Mouse (Mus musculus) common myeloid progenitor, adult 5-6 weeks (primary cell): ENCODE data around the gene 1110002E22Rik. TPM values are rescaled to one million over a fixed set of nuclear protein-coding genes. Genes with fewer than 3 reads are reported as not detected.

ENCODE experiments used
- ATAC-seq: replicated peaks from 2 replicates; pipeline ENCODE4 v1.8.0; 2016; ENCODE audit warnings: low read depth, mild to moderate bottlenecking, moderate TSS enrichment, inconsistent platforms; ENCODE audit not compliant: poor library complexity, severe bottlenecking
- total RNA-seq: library from RNA; stranded (forward); fragments of 200-1000, 187-1606 nt; gene quantifications from 2 replicates; pipeline ENCODE4 v1.2.3, GENCODE M21; 2017

The 1110002E22Rik gene
- total RNA-seq, result not detected in 2 replicates

DNA sequence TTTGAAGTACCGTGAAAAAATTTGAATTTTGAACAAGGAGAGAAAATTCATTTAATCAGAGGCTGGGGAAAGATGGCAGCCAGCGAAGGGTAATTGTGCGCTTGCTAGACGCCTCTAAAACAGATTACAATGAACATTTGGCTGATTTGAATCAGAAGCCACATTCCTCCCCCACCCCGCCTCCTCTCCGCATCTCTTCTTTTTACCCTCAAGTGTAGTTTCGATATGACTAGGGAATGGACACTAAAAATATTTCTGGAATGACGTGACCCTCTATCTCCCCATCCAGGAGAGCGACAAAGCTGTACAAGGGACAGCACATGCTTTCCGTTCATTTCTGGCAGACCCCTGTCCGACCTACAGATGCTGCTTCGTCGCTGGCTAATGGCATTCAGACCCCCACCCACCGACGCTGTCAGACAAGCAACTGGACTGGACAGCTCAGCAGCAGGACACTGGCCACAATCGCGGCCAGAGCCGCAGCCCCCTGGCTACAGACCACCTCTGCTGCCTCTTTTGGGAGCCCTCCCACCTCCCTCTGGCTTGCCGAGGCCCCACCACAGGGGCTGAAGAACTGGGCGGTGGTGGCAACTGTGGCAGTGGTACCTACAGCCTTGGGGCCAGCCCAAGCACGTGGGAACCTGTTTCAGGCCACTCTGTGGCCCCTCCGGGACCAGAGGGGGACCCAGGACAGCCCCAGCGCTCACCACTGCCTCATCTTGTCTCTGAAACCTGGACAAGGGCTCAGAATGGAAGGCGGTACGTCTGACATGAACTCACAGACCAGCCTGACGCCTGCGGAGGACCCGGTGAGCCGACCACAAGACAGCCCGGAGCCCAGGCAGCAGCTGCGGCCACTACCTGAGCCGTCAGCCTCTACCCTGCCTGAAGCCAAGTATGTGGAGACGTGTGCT is at the start of gene 1110002E22Rik:
Gene 1110002E22Rik (plus strand): TSS at position 321 of the 914 bp plus-strand sequence.
- no peak for ATAC-seq

DNA sequence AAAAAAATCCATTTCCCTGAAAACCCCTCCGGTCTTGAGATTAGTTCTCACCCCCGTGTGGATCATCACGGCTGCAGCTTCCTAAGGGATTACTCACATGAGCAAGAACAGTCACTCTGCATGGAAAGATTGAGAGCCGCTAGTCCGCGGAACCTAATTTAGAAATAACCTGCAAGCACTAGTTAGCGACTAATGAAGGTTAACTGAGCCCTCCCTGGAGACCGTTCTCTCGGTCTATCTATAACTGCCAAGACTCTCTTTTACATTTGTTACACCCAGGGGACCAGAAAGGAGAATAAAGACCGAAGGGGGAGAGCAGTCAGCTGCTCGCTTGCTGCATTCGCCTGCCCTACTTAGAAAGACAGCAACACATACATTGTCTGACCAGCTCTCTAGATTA is 48.0 kb upstream of the 1110002E22Rik start:
- no peak for ATAC-seq

DNA sequence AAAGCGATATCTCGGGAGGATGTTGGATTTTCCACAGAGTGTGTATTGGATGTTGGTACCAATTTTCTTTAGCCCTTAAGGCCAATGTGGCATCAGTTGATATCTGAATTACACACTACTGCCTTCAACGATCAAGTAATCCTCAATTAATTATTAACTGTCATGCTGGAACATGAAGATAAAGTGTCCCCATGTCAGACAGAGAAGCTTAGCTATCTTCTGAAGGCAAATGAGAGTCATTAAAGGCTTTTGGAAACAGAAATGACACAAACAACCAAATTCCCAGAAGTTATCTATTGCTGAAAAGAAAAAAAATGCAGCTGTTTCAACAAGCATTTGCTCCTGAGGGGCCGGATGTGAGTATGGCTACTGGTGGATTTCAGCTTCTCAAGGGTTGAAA is 42.8 kb upstream of the 1110002E22Rik start:
- ATAC-seq, result no peak

DNA sequence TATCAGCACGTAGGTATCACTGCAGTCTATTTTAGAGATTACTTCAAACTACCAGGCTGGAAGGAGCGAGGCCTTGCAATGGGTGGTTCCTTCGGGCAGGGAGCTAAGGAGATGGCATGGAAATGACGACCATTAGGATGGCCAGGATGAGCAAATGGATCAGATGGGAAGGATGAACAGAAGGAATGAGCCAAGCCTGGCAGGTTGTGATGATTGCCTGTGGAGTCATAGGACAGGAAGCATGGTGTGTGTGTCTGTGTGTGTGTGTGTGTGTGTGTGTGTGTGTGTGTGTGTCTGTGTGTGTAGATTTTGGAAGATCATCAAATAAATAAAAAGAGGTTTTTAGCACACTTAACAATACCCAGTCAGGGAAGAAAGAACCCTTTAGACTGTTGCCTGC is 42.2 kb upstream of the 1110002E22Rik start:
- no peak for ATAC-seq

DNA sequence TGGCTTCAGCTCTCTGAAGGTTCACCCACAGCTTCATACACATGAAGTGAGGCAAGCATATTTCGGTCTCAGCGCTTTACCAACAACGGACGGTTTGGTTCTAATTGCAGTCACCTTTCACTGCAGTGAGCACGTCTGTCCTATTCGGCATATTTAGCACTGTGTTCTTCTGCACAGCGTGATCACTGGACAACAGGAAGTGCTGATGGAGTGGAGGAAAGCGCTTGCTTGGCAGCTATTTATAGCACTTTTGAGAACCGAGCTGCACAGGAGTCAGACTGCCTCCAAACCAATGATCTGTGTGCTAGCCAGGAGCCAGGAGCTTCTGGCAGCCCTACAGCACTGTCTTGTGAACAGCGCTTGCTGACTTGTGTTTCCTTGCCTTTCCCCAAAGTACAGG is 38.6 kb upstream of the 1110002E22Rik start:
- peak; percentile 17; the same call in 1 of the 2 replicates for ATAC-seq

DNA sequence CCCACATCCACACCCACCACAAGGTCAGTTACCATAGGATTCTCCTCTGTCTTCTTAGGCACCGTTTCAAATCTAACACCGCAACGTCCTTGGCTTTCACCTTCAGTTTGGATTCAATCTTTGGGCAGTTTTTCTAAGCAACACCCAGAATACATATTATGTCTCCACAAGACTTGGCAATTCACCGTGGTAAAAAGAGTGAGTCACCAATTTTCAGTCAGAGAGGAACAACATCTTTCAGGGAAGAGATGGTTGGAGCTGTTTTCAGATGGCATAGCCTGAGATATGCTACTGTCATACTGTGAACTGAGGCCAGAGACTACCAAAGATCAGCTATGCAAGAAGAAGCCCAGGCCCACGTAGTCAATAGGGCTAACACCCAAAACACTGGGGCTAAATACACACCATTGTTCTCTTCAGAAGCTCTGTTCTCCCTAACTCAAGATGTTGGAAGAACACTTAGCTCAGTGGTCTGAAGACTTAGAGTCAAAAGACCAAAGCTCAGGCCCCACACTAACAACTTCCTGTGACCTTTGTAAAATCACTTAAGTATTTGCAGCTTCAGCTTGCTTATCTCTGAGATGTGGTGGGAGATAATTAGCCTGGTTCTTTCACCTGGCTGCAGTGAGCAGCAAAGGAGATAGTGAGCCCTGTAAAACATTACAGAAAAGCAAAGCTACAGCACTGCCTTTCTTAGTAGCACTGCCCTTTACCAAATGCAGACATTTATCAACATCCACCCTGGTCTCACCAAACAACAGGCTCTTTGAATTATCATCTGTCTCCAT is 37.1 kb upstream of the 1110002E22Rik start:
- ATAC-seq, result no peak

DNA sequence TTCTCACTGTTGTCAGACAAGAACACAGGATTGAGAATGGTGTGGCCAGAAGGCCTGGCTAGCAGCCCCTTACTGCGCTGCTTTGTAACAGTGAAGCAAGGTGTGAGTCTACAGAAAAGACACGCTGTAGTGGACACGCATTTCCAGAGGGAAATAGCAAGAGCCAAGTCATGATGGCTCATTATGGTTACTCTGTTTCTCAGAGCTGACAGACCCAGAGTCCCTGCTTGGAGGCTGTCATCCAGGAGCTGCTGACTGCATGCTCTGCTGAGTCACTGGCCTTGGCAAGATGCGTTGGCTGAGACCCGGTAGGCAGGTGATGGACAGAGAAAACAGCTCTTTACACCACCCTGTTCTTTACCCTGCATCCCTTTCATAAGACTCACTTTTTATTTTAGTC is 35.5 kb upstream of the 1110002E22Rik start:
- ATAC-seq, result peak; percentile 59

DNA sequence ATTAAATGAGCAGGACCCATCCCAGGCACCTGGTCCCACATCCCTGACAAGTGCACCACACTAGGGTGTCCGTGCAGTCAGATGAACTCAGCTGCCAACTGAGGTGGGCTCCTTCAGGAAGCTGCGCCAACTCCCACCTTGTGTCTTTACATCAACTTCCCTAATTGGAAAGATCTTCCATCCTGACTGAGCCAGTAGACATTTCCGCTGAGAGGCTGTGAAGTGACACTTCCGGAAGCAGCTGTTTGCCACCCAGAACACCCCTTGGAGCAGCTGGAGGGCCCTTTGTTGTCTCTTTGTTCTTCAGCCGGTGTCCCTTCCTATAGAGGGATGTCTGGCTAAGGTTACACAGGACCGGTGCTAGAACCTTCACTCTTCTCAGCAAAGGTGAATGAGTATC is 34.3 kb upstream of the 1110002E22Rik start:
- ATAC-seq, result peak; percentile 33

DNA sequence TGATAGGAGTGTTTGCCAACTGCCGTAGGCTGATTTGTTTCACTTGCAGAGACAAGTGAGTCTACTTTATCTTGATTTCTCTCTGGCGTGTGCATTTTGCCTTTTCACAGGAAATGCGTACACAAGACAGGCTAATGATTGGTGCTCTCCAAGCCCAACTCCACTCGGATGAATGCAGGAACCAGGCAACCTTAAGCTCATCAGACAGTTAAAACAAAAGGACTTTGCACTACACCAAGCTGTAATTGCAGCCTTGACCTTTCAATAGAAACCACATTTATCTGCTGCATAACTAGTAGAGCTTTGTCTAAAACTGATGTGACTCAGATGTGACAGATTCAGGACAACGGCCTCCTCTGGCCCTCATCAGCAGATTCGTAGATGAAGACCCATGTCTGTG is 30.9 kb upstream of the 1110002E22Rik start:
- no peak for ATAC-seq

DNA sequence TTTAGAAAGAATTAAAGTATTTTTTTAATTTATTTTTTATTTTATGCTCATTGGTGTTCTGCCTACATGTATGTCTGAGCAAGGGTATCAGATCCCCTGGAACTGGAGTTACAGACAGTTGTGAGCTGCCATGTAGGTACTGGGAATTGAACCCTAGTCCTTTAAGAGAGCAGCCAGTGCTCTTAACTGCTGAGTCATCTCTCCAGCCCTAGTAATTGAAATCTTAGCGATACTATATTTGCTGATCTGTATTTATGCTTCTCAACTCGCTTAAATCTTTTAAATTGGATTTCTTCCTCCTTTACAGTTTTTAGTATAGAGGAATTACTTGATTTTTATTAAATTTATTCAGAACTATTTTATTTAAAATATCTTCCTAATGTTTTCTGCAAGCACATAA is 23.9 kb upstream of the 1110002E22Rik start:
- no peak for ATAC-seq

DNA sequence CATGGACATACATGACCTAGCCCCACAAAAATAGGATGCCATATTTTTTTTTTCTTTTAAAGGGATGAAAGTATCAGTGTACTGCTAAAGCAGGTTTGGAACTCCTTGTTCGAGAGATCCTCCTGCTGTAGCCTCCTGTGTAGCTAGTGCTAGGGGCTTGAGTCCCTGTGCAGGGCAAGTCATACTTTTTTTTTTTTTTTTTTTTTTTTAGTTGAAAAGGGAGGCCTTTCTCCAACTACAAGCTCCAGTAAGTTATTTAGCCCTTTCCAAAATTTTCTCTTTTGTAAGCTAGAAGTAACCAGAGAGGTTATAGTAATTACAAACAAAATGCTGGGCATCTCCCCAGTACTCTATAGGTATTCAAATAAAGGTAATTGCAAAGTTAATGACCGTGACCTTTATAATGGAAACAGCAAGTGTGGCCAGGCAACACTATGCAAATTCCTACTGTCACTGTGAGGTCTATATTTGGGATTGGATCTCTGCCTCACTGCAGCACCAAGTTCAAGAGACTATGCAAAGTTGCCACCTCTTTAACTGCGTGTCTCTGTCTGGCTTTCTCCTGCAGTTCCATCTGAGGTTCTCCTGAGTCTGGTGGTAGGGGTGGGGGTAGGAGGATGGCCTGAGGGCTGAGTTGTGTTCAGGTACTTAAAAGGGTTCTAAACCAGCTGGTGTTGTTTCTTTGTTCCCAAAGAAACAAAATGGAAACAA is 23.1 kb upstream of the 1110002E22Rik start:
- no peak for ATAC-seq

DNA sequence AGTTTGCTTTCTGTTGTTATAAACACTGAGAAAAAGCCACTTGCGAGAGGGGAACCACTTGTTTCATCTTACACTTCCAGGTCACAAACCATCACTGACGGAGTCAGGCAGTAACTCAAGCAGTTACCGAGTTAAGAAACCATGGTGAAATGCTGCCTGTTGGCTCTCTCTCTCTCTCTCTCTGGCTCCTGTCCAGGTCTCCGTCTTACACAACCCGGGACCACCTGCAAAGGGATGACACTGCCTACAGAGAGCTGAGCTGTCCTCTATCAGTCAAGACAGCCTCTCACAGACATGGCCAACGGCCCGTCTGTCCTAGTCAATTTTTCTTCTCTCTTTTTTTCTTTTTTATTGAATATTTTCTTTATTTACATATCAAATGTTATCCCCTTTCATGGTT is 21.5 kb upstream of the 1110002E22Rik start:
- no peak for ATAC-seq

DNA sequence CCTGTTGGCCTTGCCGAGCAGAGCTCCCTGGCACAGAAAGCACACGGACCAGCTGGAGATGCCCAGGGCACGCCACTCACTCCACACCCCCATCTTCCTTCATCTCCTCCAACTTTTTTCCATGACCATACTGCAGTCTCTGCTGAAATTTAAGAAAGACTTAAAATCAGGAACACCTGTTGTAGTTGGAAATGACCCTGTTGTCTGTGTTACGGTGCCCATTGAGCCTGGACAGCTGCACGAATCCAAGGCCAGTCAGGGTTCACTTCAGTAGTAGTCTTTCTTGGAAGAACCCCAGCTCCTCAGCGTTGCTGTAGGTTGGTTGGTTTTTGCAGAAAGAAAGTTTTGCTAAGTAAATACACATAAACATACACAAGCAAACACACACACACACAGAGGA is 15.3 kb upstream of the 1110002E22Rik start:
- no peak for ATAC-seq

DNA sequence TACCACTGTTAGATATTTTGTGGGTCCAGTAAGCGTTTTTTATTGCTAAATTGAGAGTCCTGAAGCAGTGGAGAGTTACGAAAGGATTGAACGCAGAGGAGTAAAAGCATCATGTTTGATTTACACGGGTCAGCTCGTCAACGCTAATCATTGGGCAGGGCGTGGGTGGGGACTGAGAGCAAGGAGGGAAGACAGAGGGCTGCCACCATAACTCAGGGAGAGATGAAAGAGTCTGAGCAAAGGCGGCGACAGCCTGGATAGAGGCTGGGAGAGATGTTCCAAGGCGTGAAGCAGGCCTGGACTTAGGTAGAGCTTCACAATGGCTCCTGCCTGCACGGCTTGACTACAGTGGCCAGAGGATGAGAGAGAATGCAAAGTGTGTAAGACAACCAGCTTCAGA is 14.1 kb upstream of the 1110002E22Rik start:
- no peak for ATAC-seq

DNA sequence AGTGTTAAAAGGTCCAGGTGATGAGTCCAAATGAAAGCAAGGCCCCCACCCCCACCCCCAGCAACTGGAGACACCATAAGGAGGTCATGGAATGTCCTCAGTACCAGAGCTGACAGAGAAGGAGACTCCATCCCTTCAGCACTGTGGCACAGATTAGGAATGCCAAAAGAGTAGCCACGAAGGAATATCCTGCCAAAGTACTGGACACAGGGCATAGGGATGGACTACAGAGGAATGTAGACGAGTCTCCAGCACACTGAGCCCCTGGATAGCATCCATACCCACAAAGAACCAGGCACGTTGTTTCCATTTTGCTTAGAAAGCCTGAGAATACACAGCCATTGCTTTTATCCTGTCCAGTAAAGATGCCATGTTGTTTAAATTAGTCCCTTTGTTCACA is 13.4 kb upstream of the 1110002E22Rik start:
- ATAC-seq, result no peak

DNA sequence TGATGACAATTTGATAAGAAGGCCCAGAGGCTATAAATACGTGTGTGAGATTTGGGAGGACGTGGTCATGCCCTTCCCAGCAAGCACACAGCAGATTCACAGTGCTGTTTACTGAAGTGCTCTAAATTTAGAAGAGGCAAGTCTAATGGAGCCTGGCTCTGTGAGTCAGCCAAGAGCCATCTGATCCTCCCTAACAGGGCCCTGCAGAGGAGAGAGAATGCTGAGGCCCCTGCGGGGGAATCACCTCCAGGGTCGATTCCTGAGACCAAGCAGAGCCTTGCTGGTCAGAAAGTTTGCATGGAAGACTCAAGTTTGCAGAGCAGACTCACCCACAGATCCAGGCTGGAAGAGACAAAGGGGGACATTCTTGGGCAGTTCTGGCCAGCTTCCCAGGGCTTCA is 10.9 kb upstream of the 1110002E22Rik start:
- no peak for ATAC-seq

DNA sequence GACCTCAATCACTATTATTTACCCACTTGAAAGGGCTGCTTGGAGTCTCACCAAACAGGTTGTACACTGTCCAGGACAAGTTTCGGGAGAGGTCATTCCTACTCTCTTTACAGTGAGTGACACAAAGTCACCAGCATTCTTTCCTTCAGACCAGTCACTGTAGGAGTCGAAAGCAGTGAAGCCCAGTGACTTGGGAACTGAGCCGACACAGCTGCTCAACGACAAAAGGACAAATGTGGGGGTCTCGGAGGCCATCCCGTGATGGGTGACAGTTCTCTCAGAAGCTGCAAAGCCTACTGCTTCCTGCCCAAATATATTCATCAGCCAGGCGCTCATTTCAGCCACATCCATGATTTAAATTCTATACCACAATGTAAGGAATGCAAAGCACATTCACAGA is 7.9 kb upstream of the 1110002E22Rik start:
- no peak for ATAC-seq

DNA sequence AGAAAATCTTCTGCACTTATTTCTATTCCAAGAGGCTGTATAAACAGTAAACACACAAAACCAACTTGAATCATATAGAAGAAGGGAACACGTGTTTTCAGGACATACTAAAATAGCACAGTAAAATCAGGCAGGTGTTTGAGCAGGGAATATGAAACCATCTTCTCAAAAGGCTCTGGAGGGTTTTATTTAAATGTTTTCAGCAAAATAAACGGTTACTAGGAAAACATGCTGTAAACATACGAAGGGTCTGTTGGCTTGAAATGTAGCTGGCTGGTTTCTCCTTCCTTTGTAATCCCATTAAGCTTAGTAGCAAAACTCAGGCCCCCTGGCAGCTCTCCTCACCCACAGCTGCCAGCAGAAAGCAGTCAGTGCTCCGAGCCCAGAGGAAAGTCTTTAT is 6.6 kb upstream of the 1110002E22Rik start:
- no peak for ATAC-seq

DNA sequence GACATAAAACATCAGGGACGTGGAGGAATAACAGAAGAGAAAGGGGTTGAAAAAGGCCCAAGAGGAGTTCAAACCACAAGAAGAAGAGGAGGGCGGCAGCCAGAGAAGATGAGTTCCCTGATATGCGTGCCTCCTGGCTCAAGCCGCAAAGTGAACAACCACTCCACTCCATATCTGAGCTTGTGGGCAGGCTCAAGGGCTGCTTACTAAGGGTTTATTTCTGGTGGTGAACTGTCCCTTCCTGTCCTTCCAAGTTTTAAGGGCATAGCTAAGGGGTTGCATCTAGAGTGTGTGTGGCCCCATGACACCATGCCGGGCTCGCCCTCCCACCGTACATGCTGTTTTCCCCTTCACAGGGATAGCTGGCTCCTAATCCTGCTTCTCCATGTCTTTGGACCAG is 4.4 kb upstream of the 1110002E22Rik start:
- ATAC-seq, result peak; percentile 78

DNA sequence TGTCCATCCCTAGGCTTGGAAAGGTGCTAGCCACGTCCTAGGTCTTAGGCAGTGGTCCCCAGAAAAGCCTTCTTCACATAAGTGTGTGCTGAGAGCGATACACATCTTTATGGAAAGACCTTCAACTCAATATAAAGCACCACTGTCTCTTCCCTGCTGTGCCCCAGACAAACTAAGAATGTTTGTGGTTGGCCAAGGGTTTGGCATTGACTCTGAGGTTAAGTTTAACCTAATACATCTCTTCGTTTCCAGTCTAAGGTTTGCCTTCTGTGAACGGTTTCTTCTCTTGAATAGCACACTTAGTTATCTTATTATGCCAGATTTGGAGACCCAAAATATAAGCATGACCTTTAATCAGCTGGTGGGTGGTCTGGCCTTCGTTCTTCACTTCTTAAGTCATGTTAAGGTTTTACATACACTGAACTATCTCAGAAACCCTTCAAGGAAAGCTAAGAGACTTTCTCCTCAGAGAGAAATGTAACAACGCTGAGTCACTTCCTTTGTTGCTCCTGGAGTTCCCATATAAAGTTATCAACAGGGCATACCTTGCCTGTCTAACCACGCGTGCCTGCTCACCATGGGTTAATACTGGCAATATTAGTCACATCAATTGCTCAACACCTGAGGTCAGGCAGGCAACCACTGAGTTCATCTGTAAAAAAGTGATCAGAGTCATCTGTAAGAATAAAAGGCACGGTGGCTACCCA is 3.5 kb upstream of the 1110002E22Rik start:
- 0 out of 2 replicates have a peak, but pooled peaks have one; percentile 19 for ATAC-seq
